Mouse (Mus musculus): Measurements from ENCODE around the gene Filip1l. TPM values are rescaled to one million over a fixed set of nuclear protein-coding genes. Genes with fewer than 3 reads are reported as not detected.

Filip1l gene
- polyA plus RNA-seq, 1 experiment from 2014 or later: 26.0 TPM

Other genes with a start within 250 kb of the Filip1l start
- 48.3 and 53.7 TPM in 2 replicates for gene Tomm70a, start 231.4 kb upstream of the Filip1l start, polyA plus RNA-seq (2014; fragmentation: Nextera tagmentation; extraction: Ambion mirVana)
- 43.0 and 46.3 TPM in 2 replicates for gene Nit2, start 185.8 kb upstream of the Filip1l start, polyA plus RNA-seq (2014; fragmentation: Nextera tagmentation; extraction: Ambion mirVana)
- 20.5 and 25.0 TPM in 2 replicates for gene Tbc1d23, start 121.6 kb upstream of the Filip1l start, polyA plus RNA-seq (2014; fragmentation: Nextera tagmentation; extraction: Ambion mirVana)
- gene Tmem30c, start 60.2 kb upstream of the Filip1l start, polyA plus RNA-seq (2014; fragmentation: Nextera tagmentation; extraction: Ambion mirVana): 0.10 TPM in 1 of 2 replicates, not detected in the other

Measured in heart, embryonic 11.5 days (tissue).